Mouse (Mus musculus): ENCODE data around the gene Gbp5. TPM values are rescaled to one million over a fixed set of nuclear protein-coding genes. Genes with fewer than 3 reads are reported as not detected.
A peak's percentile ranks its signal among the peaks of the same experiment; 100 is the strongest.

Gene Gbp5
- polyA plus RNA-seq (2015; fragmentation: Nextera tagmentation; extraction: Ambion mirVana) = 0.14 and 0.34 TPM in 2 replicates

GRCm38 (mm10) chr3:142493536-142494061, at the start of gene Gbp5:
Gene Gbp5 (plus strand): TSS chr3:142493978.
- no peaks in the 10 kb centered on the region for H3K4me1 ChIP-seq (replicated peaks)
- no peak within 1 kb of the TSS; the same call in 1 of the 2 replicates for H3K4me2 ChIP-seq (replicated peaks)
- WGBS = 45% methylated on average over 6 of the region's 6 CpGs
- no peaks in the 10 kb centered on the region for H3K36me3 ChIP-seq
- peak; percentile 93 for ATAC-seq
- 0 out of 2 replicates have a peak within 1 kb of the TSS, but pooled peaks have one; percentile 28 for H3K27ac ChIP-seq
- H3K9me3 ChIP-seq = no peaks in the 10 kb centered on the region
- H3K4me3 ChIP-seq (replicated peaks) = no peak within 1 kb of the TSS
- H3K9ac ChIP-seq = no peak within 1 kb of the TSS
- H3K27me3 ChIP-seq (replicated peaks) = no peaks in the 10 kb centered on the region

DNA sequence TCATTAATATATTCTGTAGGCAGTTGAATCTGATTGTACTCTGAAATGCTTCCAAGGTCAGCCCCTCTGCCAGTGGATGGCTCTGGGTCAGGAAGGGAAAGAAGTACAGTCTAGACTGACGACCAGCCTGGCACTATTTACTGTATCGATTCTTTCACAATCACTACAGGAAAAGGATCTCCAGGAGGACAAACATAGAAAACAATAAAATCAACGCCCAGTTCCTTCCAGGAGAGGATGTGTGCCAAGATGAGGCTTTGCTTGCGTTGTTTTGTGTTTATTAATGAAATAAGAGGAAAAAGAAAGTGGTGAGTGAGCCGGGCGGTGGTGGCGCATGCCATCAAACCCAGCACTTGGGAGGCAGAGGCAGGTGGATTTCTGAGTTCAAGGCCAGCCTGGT, 39.6 kb upstream of the Gbp5 start:
- no peaks in the 10 kb centered on the region for H3K9me3 ChIP-seq
- no peak overlapping the region for H3K9ac ChIP-seq
- no peak for ATAC-seq
- H3K4me1 ChIP-seq (replicated peaks) = no peaks in the 10 kb centered on the region
- no peaks in the 10 kb centered on the region for H3K27me3 ChIP-seq (replicated peaks)
- H3K4me2 ChIP-seq (replicated peaks) = no peak overlapping the region
- 81% methylated on average over 7 of the region's 7 CpGs for WGBS
- H3K4me3 ChIP-seq (replicated peaks) = no peak overlapping the region
- no peaks in the 10 kb centered on the region for H3K36me3 ChIP-seq
- no peak overlapping the region for H3K27ac ChIP-seq

DNA sequence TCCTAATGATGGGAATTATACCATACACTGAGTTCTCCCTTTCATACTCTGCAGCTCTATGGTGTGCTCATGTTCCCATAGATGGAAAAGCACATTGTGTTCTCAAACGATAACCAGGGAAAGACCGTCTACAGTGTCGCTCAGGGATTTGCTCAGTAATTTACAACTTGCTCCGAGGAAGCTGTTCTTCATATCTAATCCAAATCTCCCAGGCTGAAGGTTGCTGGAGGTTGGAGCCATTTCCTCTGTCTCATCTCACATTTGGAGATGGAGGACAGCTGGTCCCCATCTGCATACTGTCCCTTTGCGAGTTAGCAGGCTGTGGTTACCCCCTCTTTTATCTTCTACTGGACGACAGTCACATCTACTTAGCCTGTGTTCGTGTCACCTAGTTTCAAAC, 34.5 kb upstream of the Gbp5 start:
- ATAC-seq = peak; percentile 39; the same call in 1 of the 2 replicates
- 36% methylated on average over 7 of the region's 7 CpGs for WGBS
- H3K9me3 ChIP-seq = no peaks in the 10 kb centered on the region
- H3K4me3 ChIP-seq (replicated peaks) = no peak overlapping the region
- no peaks in the 10 kb centered on the region for H3K27me3 ChIP-seq (replicated peaks)
- H3K27ac ChIP-seq = no peak overlapping the region
- no peaks in the 10 kb centered on the region for H3K36me3 ChIP-seq
- H3K9ac ChIP-seq = no peak overlapping the region
- no peak overlapping the region for H3K4me2 ChIP-seq (replicated peaks)
- no peaks in the 10 kb centered on the region for H3K4me1 ChIP-seq (replicated peaks)

GRCm38 (mm10) chr3:142462764-142463751, 30.7 kb upstream of the Gbp5 start:
- no peaks in the 10 kb centered on the region for H3K4me1 ChIP-seq (replicated peaks)
- no peaks in the 10 kb centered on the region for H3K36me3 ChIP-seq
- H3K9ac ChIP-seq = no peak overlapping the region
- H3K27ac ChIP-seq = no peak overlapping the region
- no peak overlapping the region for H3K4me3 ChIP-seq (replicated peaks)
- no peaks in the 10 kb centered on the region for H3K27me3 ChIP-seq (replicated peaks)
- H3K4me2 ChIP-seq (replicated peaks) = no peak overlapping the region
- H3K9me3 ChIP-seq = no peaks in the 10 kb centered on the region
- 90% methylated on average over 25 of the region's 25 CpGs for WGBS
- ATAC-seq = no peak

- no peak overlapping the region for H3K27ac ChIP-seq
- H3K9me3 ChIP-seq = no peaks in the 10 kb centered on the region
- no peaks in the 10 kb centered on the region for H3K27me3 ChIP-seq (replicated peaks)
- peak overlapping the region; percentile 43; the same call in 1 of the 2 replicates for H3K4me2 ChIP-seq (replicated peaks)
- H3K4me3 ChIP-seq (replicated peaks) = no peak overlapping the region
- WGBS = 17% methylated on average over 10 of the region's 11 CpGs
- H3K36me3 ChIP-seq = no peaks in the 10 kb centered on the region
- H3K4me1 ChIP-seq (replicated peaks) = no peaks in the 10 kb centered on the region
- ATAC-seq = peak; percentile 69
- no peak overlapping the region for H3K9ac ChIP-seq
These were observed 19.3 kb upstream of the Gbp5 start for GRCm38 (mm10) chr3:142474349-142474983.

- H3K4me1 ChIP-seq (replicated peaks) = no peaks in the 10 kb centered on the region
- H3K9ac ChIP-seq = no peak overlapping the region
- no peaks in the 10 kb centered on the region for H3K27me3 ChIP-seq (replicated peaks)
- no peak overlapping the region for H3K4me2 ChIP-seq (replicated peaks)
- H3K4me3 ChIP-seq (replicated peaks) = no peak overlapping the region
- no peaks in the 10 kb centered on the region for H3K9me3 ChIP-seq
- 13% methylated on average over 4 of the region's 4 CpGs for WGBS
- no peak overlapping the region for H3K27ac ChIP-seq
- no peak for ATAC-seq
- no peaks in the 10 kb centered on the region for H3K36me3 ChIP-seq
These were observed 17.9 kb upstream of the Gbp5 start for GRCm38 (mm10) chr3:142475913-142476312.

- ATAC-seq = no peak
- no peaks in the 10 kb centered on the region for H3K9me3 ChIP-seq
- H3K4me2 ChIP-seq (replicated peaks) = no peak overlapping the region
- no peaks in the 10 kb centered on the region for H3K27me3 ChIP-seq (replicated peaks)
- no peaks in the 10 kb centered on the region for H3K36me3 ChIP-seq
- H3K9ac ChIP-seq = no peak overlapping the region
- no peak overlapping the region for H3K4me3 ChIP-seq (replicated peaks)
- no peak overlapping the region for H3K27ac ChIP-seq
- H3K4me1 ChIP-seq (replicated peaks) = no peaks in the 10 kb centered on the region
- WGBS = 51% methylated on average over 5 of the region's 5 CpGs
These were observed 15.9 kb upstream of the Gbp5 start for GRCm38 (mm10) chr3:142477866-142478265.

DNA sequence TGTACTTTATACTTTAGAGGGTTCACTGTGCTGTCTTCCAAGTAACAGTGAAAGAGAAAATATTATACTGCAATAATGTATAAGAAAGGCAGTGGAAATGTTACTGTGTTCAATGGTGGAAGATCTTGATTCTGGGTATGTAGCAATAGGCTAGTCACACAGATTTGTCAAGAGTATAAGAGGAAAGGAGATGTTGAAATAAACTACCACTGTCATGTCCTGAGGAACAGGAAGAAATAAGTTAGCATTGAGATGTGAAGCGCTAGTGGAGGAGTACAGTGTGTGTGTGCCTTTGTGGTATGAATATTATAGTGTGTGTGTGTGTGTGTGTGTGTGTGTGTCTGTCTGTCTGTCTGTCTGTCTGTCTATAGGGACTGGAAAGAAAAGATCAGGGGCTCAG, 15.4 kb upstream of the Gbp5 start:
- ATAC-seq = no peak
- H3K9ac ChIP-seq = no peak overlapping the region
- no peaks in the 10 kb centered on the region for H3K36me3 ChIP-seq
- H3K27me3 ChIP-seq (replicated peaks) = no peaks in the 10 kb centered on the region
- WGBS = 67% methylated on average over 1 of the region's 1 CpGs
- H3K4me2 ChIP-seq (replicated peaks) = no peak overlapping the region
- H3K27ac ChIP-seq = no peak overlapping the region
- H3K4me3 ChIP-seq (replicated peaks) = no peak overlapping the region
- no peaks in the 10 kb centered on the region for H3K4me1 ChIP-seq (replicated peaks)
- no peaks in the 10 kb centered on the region for H3K9me3 ChIP-seq

GRCm38 (mm10) chr3:142490465-142490864, 3.3 kb upstream of the Gbp5 start:
- 75% methylated on average over 1 of the region's 1 CpGs for WGBS
- H3K27me3 ChIP-seq (replicated peaks) = no peaks in the 10 kb centered on the region
- H3K4me3 ChIP-seq (replicated peaks) = no peak overlapping the region
- H3K9me3 ChIP-seq = no peaks in the 10 kb centered on the region
- no peak overlapping the region for H3K27ac ChIP-seq
- H3K4me1 ChIP-seq (replicated peaks) = no peaks in the 10 kb centered on the region
- peak; percentile 65 for ATAC-seq
- no peak overlapping the region for H3K4me2 ChIP-seq (replicated peaks)
- no peak overlapping the region for H3K9ac ChIP-seq
- H3K36me3 ChIP-seq = no peaks in the 10 kb centered on the region

DNA sequence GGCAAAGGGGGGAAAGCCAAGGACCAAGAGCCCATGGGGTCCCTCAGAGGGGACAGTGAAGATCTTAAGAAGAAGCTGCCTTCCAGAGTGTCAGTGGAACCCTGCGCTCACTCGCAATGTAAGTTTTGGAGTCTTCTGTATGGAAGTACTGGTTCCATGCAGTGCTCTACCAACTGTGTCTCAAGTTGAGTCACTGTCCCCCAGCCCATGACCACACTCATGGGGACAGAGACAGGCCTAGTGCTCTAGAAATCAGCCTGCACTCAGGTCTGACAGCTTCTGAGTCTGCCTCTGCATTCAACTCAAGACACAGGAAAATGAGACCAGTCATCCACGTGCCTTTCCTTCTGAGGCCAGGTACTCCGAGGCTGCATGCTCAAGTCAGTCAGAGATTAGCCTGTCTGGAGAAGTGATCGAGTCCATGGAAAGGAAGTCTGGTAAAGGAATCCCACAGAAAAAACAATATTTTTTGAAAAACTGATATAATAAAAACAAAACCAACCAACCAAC, 1.4 kb downstream of the Gbp5 start:
- H3K27me3 ChIP-seq (replicated peaks) = no peaks in the 10 kb centered on the region
- H3K27ac ChIP-seq = no peak overlapping the region
- H3K4me2 ChIP-seq (replicated peaks) = no peak overlapping the region
- H3K4me3 ChIP-seq (replicated peaks) = no peak overlapping the region
- WGBS = 93% methylated on average over 5 of the region's 5 CpGs
- H3K4me1 ChIP-seq (replicated peaks) = no peaks in the 10 kb centered on the region
- H3K9me3 ChIP-seq = no peaks in the 10 kb centered on the region
- no peak overlapping the region for H3K9ac ChIP-seq
- ATAC-seq = no peak
- H3K36me3 ChIP-seq = no peaks in the 10 kb centered on the region

DNA sequence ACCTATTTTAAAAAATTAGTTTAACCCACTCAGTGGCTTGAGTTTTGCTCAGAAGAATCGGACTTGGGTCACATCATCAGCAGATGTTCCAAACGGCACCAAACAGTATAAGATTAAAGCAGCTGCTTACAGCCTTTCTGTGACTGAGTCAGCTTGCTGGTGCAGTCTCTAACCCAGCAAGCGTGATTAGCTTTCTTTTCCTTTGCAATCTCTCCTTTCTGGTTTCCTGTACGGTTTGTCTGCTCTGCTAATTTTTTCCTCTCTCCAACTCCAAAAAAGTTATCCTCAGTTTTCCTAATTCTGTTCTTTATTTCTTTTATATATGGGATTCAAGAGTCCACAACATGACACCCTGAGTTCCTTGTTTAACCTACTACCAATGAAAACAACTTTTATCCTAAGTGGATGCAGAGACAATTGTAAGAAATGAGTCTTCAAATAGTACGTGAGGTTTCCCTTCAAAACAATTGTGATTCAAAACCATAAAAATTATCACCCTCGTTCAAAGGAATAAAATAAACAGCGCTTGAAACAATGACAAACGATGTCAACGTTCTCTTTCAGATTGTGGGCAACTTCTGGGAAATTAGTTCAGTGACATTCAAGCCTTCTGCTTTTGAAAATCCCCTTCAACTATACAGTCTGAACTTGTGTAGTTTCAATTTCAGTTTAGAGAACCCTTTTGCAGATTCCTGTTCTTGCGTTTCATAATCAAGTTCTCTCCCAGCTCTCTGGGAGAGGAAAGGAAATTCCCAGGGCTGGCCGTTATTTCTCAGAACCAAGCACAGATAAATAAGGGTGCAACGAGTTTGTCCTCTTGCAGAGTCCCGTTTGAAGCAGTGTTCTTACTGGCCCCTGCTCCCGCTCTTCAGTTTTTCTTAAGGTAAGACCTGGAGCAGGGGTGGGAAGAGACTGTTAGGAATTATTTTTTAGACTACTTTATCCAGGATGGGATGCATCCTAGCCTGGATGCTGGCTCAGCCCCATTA, 2.6 kb downstream of the Gbp5 start:
- 40% methylated on average over 14 of the region's 14 CpGs for WGBS
- Histone ChIP-seq H3K9ac (no peak overlapping the region), H3K27me3 (replicated peaks) (no peaks in the 10 kb centered on the region), H3K4me1 (replicated peaks) (no peaks in the 10 kb centered on the region), H3K4me3 (replicated peaks) (peak overlapping the region; percentile 18; the same call in 1 of the 2 replicates), H3K27ac (no peak overlapping the region), H3K4me2 (replicated peaks) (peak overlapping the region; percentile 49), H3K9me3 (no peaks in the 10 kb centered on the region), H3K36me3 (no peaks in the 10 kb centered on the region)
- ATAC-seq = no peak

Data from intestine, embryonic 15.5 days (tissue).